Mouse (Mus musculus) lung, embryonic 16.5 days (tissue): Measurements from ENCODE around the gene Mertk. TPM values are rescaled to one million over a fixed set of nuclear protein-coding genes. Genes with fewer than 3 reads are reported as not detected.

Source experiments
- ATAC-seq: fragments of 200-750 bp; cut with Nextera tagmentation; 2 replicates; pipeline ENCODE4 v1.8.0; 2017; ENCODE audit warnings: low read depth, mild to moderate bottlenecking, moderate library complexity
- H3K27ac ChIP-seq: fragments of 300-500 bp; sonication (generic); 2 replicates; pipeline ENCODE4 v1.5.1; 2014; ENCODE audit warnings: mild to moderate bottlenecking, control low read depth, low read length
- H3K27me3 ChIP-seq: fragments of 300-500 bp; sonication (generic); 2 replicates; pipeline ENCODE4 v1.6.1; 2014; ENCODE audit warnings: low read depth, low read length, mixed read lengths; ENCODE audit not compliant: control insufficient read depth, insufficient read depth
- H3K36me3 ChIP-seq: fragments of 300-500 bp; sonication (generic); 2 replicates; pipeline ENCODE4 v1.6.1; 2014; ENCODE audit warnings: low read length; ENCODE audit not compliant: control insufficient read depth, insufficient read depth
- H3K4me1 ChIP-seq: fragments of 300-500 bp; sonication (generic); replicated peaks from 2 replicates; pipeline ENCODE4 v1.6.1; 2014; ENCODE audit warnings: low read length, mixed read lengths; ENCODE audit not compliant: control insufficient read depth, insufficient read depth
- H3K4me2 ChIP-seq: fragments of 300-500 bp; sonication (generic); 2 replicates; pipeline ENCODE4 v1.6.1; 2014; ENCODE audit warnings: low read depth, low read length, control low read depth
- H3K4me3 ChIP-seq: fragments of 300-500 bp; sonication (generic); 2 replicates; pipeline ENCODE4 v1.5.1; 2014; ENCODE audit warnings: mild to moderate bottlenecking, low read length, control low read depth
- H3K9ac ChIP-seq: fragments of 300-500 bp; sonication (generic); 2 replicates; pipeline ENCODE4 v1.6.1; 2014; ENCODE audit warnings: low read length, control low read depth
- H3K9me3 ChIP-seq: fragments of 300-500 bp; sonication (generic); 2 replicates; pipeline ENCODE4 v1.6.1; 2016; ENCODE audit warnings: low read length; ENCODE audit not compliant: control insufficient read depth
- WGBS: fragments of 180-500 bp; shearing (Covaris S2); extraction: QIAGEN DNeasy Blood & Tissue Kit; methylation state at CpG from one replicate; pipeline ENCODE4 v1.1.7; 2014; 5-methylcytosine and 5-hydroxymethylcytosine counted together
- polyA plus RNA-seq: library from polyadenylated mRNA; unstranded; fragments of >200 nt; fragmentation: Nextera tagmentation; extraction: Ambion mirVana; gene quantifications from 2 replicates; pipeline ENCODE4 v1.2.1, GENCODE M21; 2015

Mertk gene
- polyA plus RNA-seq, 1 experiment from 2014 or later, result 7.8 TPM

- no peak overlapping the region for H3K4me2 ChIP-seq
- H3K9me3 ChIP-seq, result no peaks in the 10 kb centered on the region
- H3K27ac ChIP-seq, result no peak overlapping the region
- WGBS, result 85% methylated on average over 8 of the region's 8 CpGs
- no peak overlapping the region for H3K4me3 ChIP-seq
- 0 out of 2 replicates have a peak, but pooled peaks cover 4% of the 10 kb centered on the region for H3K4me1 ChIP-seq
- no peak overlapping the region for H3K9ac ChIP-seq
- ATAC-seq, result no peak
- H3K27me3 ChIP-seq, result no peaks in the 10 kb centered on the region
- H3K36me3 ChIP-seq, result peaks cover 20% of the 10 kb centered on the region
Measured at GRCm38 (mm10) chr2:128837531-128837930, 138.8 kb downstream of the Mertk start.

GRCm38 (mm10) chr2:128838611-128839010 lies 139.9 kb downstream of the Mertk start:
- no peak overlapping the region for H3K4me3 ChIP-seq
- WGBS, result 74% methylated on average over 3 of the region's 3 CpGs
- no peak overlapping the region for H3K9ac ChIP-seq
- H3K9me3 ChIP-seq, result no peaks in the 10 kb centered on the region
- H3K4me2 ChIP-seq, result no peak overlapping the region
- 0 out of 2 replicates have a peak overlapping the region, but pooled peaks have one; percentile 45 for H3K27ac ChIP-seq
- peak; percentile 38; the same call in 1 of the 2 replicates for ATAC-seq
- no peaks in the 10 kb centered on the region for H3K4me1 ChIP-seq
- H3K27me3 ChIP-seq, result no peaks in the 10 kb centered on the region
- peaks cover 15% of the 10 kb centered on the region for H3K36me3 ChIP-seq

DNA sequence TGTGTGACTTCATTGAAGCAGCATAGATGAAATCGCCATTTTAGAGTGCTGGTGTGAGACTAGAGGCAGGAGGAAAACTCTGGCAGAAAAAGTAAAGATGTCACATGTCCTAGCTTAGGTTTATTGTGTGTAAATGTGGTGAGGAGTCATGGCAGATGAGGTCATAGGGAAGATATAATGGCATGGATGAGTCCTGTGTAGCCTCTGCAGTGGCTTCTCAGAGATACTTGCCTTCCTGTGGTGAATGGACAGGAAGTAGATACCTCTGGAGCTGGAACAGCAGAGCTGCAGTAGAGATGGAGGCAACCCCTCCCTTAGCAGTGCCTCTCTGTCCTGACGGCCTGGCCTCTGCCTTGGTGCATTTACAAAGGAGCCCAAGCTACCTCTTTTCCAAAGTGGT lies 140.7 kb downstream of the Mertk start:
- Histone ChIP-seq H3K36me3 (peaks cover 8% of the 10 kb centered on the region), H3K4me2 (no peak overlapping the region), H3K4me3 (no peak overlapping the region), H3K4me1 (no peaks in the 10 kb centered on the region), H3K9me3 (no peaks in the 10 kb centered on the region), H3K9ac (no peak overlapping the region), H3K27me3 (no peaks in the 10 kb centered on the region), H3K27ac (peak overlapping the region; percentile 23)
- WGBS, result 68% methylated on average over 2 of the region's 2 CpGs
- no peak for ATAC-seq

DNA sequence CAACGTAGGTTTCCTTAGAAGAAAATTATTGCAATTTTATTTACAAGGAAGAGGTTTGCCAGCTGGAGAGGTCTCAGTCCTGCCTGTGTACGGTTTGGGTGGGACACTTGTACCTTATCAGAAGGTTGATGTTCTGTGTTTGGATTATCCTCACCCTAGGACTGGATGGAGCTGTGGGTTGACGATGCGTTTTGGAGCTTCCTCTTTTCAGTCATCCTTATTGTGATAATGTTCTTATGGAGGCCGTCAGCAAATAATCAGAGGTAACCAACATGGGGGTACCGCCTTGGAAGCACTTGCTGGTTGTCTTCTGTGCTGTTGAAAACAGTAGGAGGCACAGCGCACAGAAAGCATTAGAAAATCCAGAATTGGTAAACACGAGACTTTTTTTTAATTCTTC lies 143.7 kb downstream of the Mertk start:
- Histone ChIP-seq H3K27ac (no peak overlapping the region), H3K4me2 (no peak overlapping the region), H3K9ac (no peak overlapping the region), H3K4me3 (no peak overlapping the region), H3K27me3 (no peaks in the 10 kb centered on the region), H3K36me3 (peaks cover 10% of the 10 kb centered on the region), H3K9me3 (no peaks in the 10 kb centered on the region), H3K4me1 (no peaks in the 10 kb centered on the region)
- ATAC-seq, result no peak
- WGBS, result 81% methylated on average over 8 of the region's 8 CpGs

GRCm38 (mm10) chr2:128850036-128850435 lies 151.3 kb downstream of the Mertk start:
- Histone ChIP-seq H3K4me2 (no peak overlapping the region), H3K36me3 (peaks cover 30% of the 10 kb centered on the region), H3K9me3 (no peaks in the 10 kb centered on the region), H3K27ac (no peak overlapping the region), H3K4me3 (no peak overlapping the region), H3K27me3 (no peaks in the 10 kb centered on the region), H3K9ac (no peak overlapping the region), H3K4me1 (no peaks in the 10 kb centered on the region)
- WGBS, result 87% methylated on average over 2 of the region's 2 CpGs
- no peak for ATAC-seq

Other genes starting within 250 kb of the Mertk start
- gene Spdye4c, start 107.7 kb upstream of the Mertk start, polyA plus RNA-seq, result not detected in 2 replicates
- 56.8 and 60.7 TPM in 2 replicates for gene Anapc1, start 11.6 kb upstream of the Mertk start, polyA plus RNA-seq
- 35.0 and 35.4 TPM in 2 replicates for gene Tmem87b, start 119.2 kb downstream of the Mertk start, polyA plus RNA-seq
- gene Fbln7, start 164.0 kb downstream of the Mertk start, polyA plus RNA-seq, result 7.9 and 8.0 TPM in 2 replicates
- 6.4 and 7.2 TPM in 2 replicates for gene Zc3h8, start 245.1 kb downstream of the Mertk start, polyA plus RNA-seq